Mouse (Mus musculus): ENCODE data around the gene Gm9844. TPM values are rescaled to one million over a fixed set of nuclear protein-coding genes. Genes with fewer than 3 reads are reported as not detected.

Gene Gm9844
- total and polyA plus RNA-seq, 3 experiments: 0.54 to 0.95 TPM; not detected in 1

DNA sequence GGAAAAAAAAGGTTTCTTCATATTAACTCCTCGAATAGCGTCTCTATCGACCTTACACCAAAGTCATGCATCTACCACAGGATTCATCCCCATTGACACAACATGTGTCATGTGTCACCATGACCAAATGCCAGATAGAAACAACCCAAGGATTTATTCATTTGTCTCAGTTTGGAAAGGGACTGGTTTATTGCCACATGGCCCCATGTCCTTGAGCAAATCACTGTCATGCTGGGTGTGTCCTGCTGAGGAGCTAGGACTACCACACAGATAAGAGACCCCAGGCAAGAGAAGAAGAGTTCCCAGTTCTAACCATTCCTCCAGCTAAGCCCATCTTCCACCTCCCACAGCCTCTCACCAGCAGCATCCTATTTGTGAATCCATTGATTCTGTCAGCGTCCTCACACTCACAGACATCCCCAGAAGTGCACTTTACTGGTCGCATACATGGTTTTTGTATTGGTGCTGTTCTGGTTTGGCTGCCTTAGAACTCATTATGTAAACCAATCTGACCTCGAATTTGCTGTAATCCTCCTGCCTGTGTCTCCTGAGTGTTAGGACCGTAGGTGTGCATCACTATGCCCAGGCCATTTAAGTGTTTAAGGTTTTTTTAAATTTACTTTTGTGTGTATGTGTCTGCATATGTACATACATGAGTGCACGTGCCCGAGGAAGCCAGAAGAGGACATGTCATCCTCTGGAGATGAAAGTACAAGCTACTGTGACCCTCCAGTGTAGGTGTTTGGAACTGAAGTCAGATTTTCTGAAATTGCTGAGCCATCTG lies 20.6 kb downstream of the Gm9844 start:
- TF ChIP-seq JUND (IDR thresholded peaks at IDR 0.05; ENCODE audit: low read depth, low read length): no peak
- no peak for TF ChIP-seq USF1 (IDR thresholded peaks at IDR 0.05; ENCODE audit: low read depth, low read length)
- TF ChIP-seq MAX (IDR thresholded peaks at IDR 0.05; ENCODE audit: low read length): no peak
- TF ChIP-seq CHD2 (IDR thresholded peaks at IDR 0.05; ENCODE audit: low read length): no peak
- TF ChIP-seq GATA1 (IDR thresholded peaks at IDR 0.05; ENCODE audit: low read depth, low read length): no peak
- no peak for TF ChIP-seq E2F4 (IDR thresholded peaks at IDR 0.05; ENCODE audit: borderline replicate concordance, low read depth, low read length)
- TF ChIP-seq GABPA (IDR thresholded peaks at IDR 0.05; ENCODE audit: low read depth, low read length): no peak
- no peak for TF ChIP-seq MAFK (IDR thresholded peaks at IDR 0.05; ENCODE audit: borderline replicate concordance, low read depth, low read length)
- TF ChIP-seq NELFE (IDR thresholded peaks at IDR 0.05; ENCODE audit: low read depth, low read length): no peak
- TF ChIP-seq USF2 (IDR thresholded peaks at IDR 0.05; ENCODE audit: borderline replicate concordance in 1 of 2, insufficient read depth in 1 of 2, low read depth in 1 of 2, low read length in 2 of 2): no peak
- no peak for TF ChIP-seq POLR2A (IDR thresholded peaks at IDR 0.05; ENCODE audit: control insufficient read depth in 1 of 2, insufficient read depth in 1 of 2, low read depth in 1 of 2, low read length in 2 of 2, poor library complexity in 1 of 2)
- no peak for DNase-seq (ENCODE audit: low read depth, low spot score)
- H3K9me3 ChIP-seq (replicated peaks; ENCODE audit: insufficient read depth, low read length): no peaks in the 10 kb centered on the region
- peaks cover 4 to 9% of the 10 kb centered on the region in 2 experiments for H3K27me3 ChIP-seq (ENCODE audit: control insufficient read depth in 1 of 2, insufficient read depth in 2 of 2, low read length in 2 of 2)
- no peak overlapping the region for H3K27ac ChIP-seq (ENCODE audit: control insufficient read depth, low read depth, low read length)
- H3K4me1 ChIP-seq (ENCODE audit: control insufficient read depth in 1 of 2, insufficient read depth in 2 of 2, low read length in 2 of 2): peaks cover 0 to 17% of the 10 kb centered on the region in 2 experiments; a peak in 2 of 4 replicates
- peaks cover 32% of the 10 kb centered on the region for H3K79me2 ChIP-seq (ENCODE audit: control insufficient read depth, insufficient read depth, low read length, poor library complexity)
- no peak overlapping the region for H3K4me3 ChIP-seq (ENCODE audit: control insufficient read depth in 1 of 2, insufficient read depth in 1 of 2, low read depth in 2 of 2, low read length in 2 of 2)
- H3K36me3 ChIP-seq (ENCODE audit: control insufficient read depth in 1 of 2, insufficient read depth in 2 of 2, low read length in 2 of 2): peaks cover 6 to 14% of the 10 kb centered on the region in 2 experiments
- H3K9ac ChIP-seq (ENCODE audit: control insufficient read depth, low read depth, low read length, poor library complexity, severe bottlenecking): no peak overlapping the region

DNA sequence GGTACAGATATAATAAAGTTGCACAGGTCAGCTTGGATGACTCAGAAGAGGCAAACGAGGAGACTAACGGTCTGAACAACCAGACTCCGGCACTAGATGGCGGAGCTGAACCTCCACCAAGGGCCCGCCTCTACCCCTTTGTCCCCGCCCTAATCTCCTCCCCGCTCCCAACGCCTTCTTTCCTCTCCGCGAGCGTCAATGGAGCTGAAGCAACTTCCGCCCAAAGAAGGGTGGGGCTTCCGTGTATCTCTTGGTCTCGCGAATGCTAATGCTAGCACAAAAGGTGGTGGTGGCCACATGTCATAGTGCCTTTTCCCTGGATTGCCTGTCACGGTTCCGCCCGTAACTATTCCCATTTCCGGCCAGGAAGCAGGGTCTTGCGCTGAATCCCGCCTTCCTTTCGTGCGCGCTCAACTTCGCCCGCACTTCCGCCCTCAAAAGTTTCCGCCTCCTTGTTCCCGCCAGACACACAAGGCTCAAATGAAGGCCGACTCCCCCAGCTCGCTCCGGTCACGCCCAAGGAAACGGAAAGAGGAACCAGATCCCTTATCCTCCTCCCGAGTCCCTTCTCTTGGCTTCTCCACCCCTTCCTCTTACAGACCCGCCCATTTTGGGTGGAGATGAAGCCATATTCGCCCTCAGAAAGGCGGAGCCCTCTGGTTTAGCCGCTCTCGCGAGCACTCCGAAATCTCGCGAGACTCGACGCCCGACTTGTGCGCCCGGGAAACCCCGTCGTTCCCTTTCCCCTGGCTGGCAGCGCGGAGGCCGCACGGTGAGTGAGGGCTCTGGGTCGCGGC lies 22.1 kb downstream of the Gm9844 start, which contains the start of gene Rps19:
Rps19 (plus strand) TSS at position 476 of the 797 bp plus-strand sequence.
- no peaks in the 10 kb centered on the region for H3K9me3 ChIP-seq (replicated peaks; ENCODE audit: insufficient read depth, low read length)
- H3K4me3 ChIP-seq (ENCODE audit: control insufficient read depth in 1 of 2, insufficient read depth in 1 of 2, low read depth in 2 of 2, low read length in 2 of 2): peak within 1 kb of the TSS; percentile 75 to 77
- peaks cover 6 to 17% of the 10 kb centered on the region in 2 experiments for H3K36me3 ChIP-seq (ENCODE audit: control insufficient read depth in 1 of 2, insufficient read depth in 2 of 2, low read length in 2 of 2)
- no peak for TF ChIP-seq KAT2A (conservative IDR thresholded peaks at IDR 0.05; ENCODE audit: low read depth, low read length)
- TF ChIP-seq SMC3 (IDR thresholded peaks at IDR 0.05; ENCODE audit: low read depth, low read length): no peak
- no peak for TF ChIP-seq JUND (IDR thresholded peaks at IDR 0.05; ENCODE audit: low read depth, low read length)
- 0 out of 2 replicates have a peak, but pooled peaks have one; percentile 6 for TF ChIP-seq UBTF (IDR thresholded peaks at IDR 0.05; ENCODE audit: borderline replicate concordance, insufficient read depth, low read depth, low read length)
- peak in 1 of 3 experiments; percentile 38; a peak in 2 of 6 replicates for TF ChIP-seq CTCF (IDR thresholded peaks at IDR 0.05 in 2 of 3, conservative IDR thresholded peaks at IDR 0.05 in 1 of 3; ENCODE audit: control insufficient read depth in 1 of 3, insufficient read depth in 1 of 3, low read depth in 2 of 3, low read length in 3 of 3, poor library complexity in 1 of 3, severe bottlenecking in 1 of 3)
- no peak for TF ChIP-seq GABPA (IDR thresholded peaks at IDR 0.05; ENCODE audit: low read depth, low read length)
- TF ChIP-seq TBP (IDR thresholded peaks at IDR 0.05; ENCODE audit: low read depth, low read length): peak; percentile 89
- TF ChIP-seq ZKSCAN1 (IDR thresholded peaks at IDR 0.05; ENCODE audit: low read depth, low read length): no peak
- TF ChIP-seq MYC (IDR thresholded peaks at IDR 0.05; ENCODE audit: low read depth, low read length): no peak
- TF ChIP-seq POLR2A (IDR thresholded peaks at IDR 0.05; ENCODE audit: control insufficient read depth in 1 of 2, insufficient read depth in 1 of 2, low read depth in 1 of 2, low read length in 2 of 2, poor library complexity in 1 of 2): peak; percentile 82 to 91
- DNase-seq (ENCODE audit: low read depth, low spot score): peak; percentile 100
- peaks cover 0 to 2% of the 10 kb centered on the region in 2 experiments; a peak in 1 of 4 replicates for H3K27me3 ChIP-seq (ENCODE audit: control insufficient read depth in 1 of 2, insufficient read depth in 2 of 2, low read length in 2 of 2)
- peaks cover 0 to 20% of the 10 kb centered on the region in 2 experiments; a peak in 2 of 4 replicates for H3K4me1 ChIP-seq (ENCODE audit: control insufficient read depth in 1 of 2, insufficient read depth in 2 of 2, low read length in 2 of 2)
- H3K27ac ChIP-seq (ENCODE audit: control insufficient read depth, low read depth, low read length): peak within 1 kb of the TSS; percentile 97
- H3K79me2 ChIP-seq (ENCODE audit: control insufficient read depth, insufficient read depth, low read length, poor library complexity): peaks cover 36% of the 10 kb centered on the region
- H3K9ac ChIP-seq (ENCODE audit: control insufficient read depth, low read depth, low read length, poor library complexity, severe bottlenecking): peak within 1 kb of the TSS; percentile 93
